Mouse (Mus musculus) cerebellum, adult 2 months (tissue): ENCODE results near the gene Klhl29. TPM values are rescaled to one million over a fixed set of nuclear protein-coding genes. Genes with fewer than 3 reads are reported as not detected.

ENCODE experiments used
- DNase-seq, 2 experiments: peaks; one replicate each; pipeline ENCODE4 v3.0.0; 2021
- H3K27ac ChIP-seq: fragments of 200-500 bp; 2 replicates; pipeline ENCODE4 v1.5.1; 2012; ENCODE audit warnings: low read length, control low read depth, inconsistent platforms; ENCODE audit not compliant: insufficient read depth
- H3K27me3 ChIP-seq: fragments of 200-500 bp; 2 replicates; pipeline ENCODE4 v1.6.1; 2012; ENCODE audit warnings: inconsistent platforms, mild to moderate bottlenecking, low read length, moderate library complexity; ENCODE audit not compliant: control insufficient read depth, insufficient read depth
- H3K4me1 ChIP-seq: fragments of 200-500 bp; 2 replicates; pipeline ENCODE4 v1.6.1; 2011; ENCODE audit warnings: low read length; ENCODE audit not compliant: control insufficient read depth, insufficient read depth
- H3K4me3 ChIP-seq: fragments of 200-500 bp; replicated peaks from 2 replicates; pipeline ENCODE3; 2011; ENCODE audit warnings: mild to moderate bottlenecking, low read depth, low read length, control low read depth; ENCODE audit not compliant: insufficient read depth
- CTCF ChIP-seq: fragments of 200-500 bp; IDR thresholded peaks from 2 replicates; pipeline ENCODE4 v1.5.1; 2011; ENCODE audit warnings: low read depth, mild to moderate bottlenecking, control low read depth, low read length, moderate library complexity, borderline replicate concordance; ENCODE audit not compliant: insufficient read depth
- POLR2A ChIP-seq: fragments of 200-500 bp; IDR thresholded peaks from 2 replicates; pipeline ENCODE4 v1.6.1; 2011; ENCODE audit warnings: low read length, control low read depth, borderline replicate concordance; ENCODE audit not compliant: insufficient read depth
- WGBS: fragments of 180-500 bp; shearing (Covaris S2); methylation state at CpG from one replicate; pipeline ENCODE4 v1.1.7; 2018; 5-methylcytosine and 5-hydroxymethylcytosine counted together
- polyA plus RNA-seq: library from polyadenylated mRNA; depleted of rRNA; stranded (reverse); fragments of >200 nt; gene quantifications from 2 replicates; pipeline ENCODE4 v1.2.3, GENCODE M21; 2012

The Klhl29 gene
- polyA plus RNA-seq, 1 experiment: 15.2 TPM

GRCm38 (mm10) chr12:5147346-5148035, 228.0 kb downstream of the Klhl29 start:
- no peaks in the 10 kb centered on the region for H3K4me1 ChIP-seq
- TF ChIP-seq POLR2A: no peak
- TF ChIP-seq CTCF: no peak
- no peaks in the 10 kb centered on the region for H3K27me3 ChIP-seq
- H3K27ac ChIP-seq: no peak overlapping the region
- no peak for DNase-seq
- WGBS: 77% methylated on average over 5 of the region's 5 CpGs
- H3K4me3 ChIP-seq: no peak overlapping the region

GRCm38 (mm10) chr12:5143903-5144781, 231.3 kb downstream of the Klhl29 start:
- H3K4me1 ChIP-seq: no peaks in the 10 kb centered on the region
- H3K4me3 ChIP-seq: no peak overlapping the region
- 61% methylated on average over 5 of the region's 5 CpGs for WGBS
- no peak for TF ChIP-seq CTCF
- no peaks in the 10 kb centered on the region for H3K27me3 ChIP-seq
- no peak for DNase-seq
- no peak overlapping the region for H3K27ac ChIP-seq

GRCm38 (mm10) chr12:5143224-5143623, 232.3 kb downstream of the Klhl29 start:
- TF ChIP-seq POLR2A (no peak), CTCF (no peak)
- DNase-seq: no peak
- H3K27ac ChIP-seq: no peak overlapping the region
- no peak overlapping the region for H3K4me3 ChIP-seq
- H3K4me1 ChIP-seq: no peaks in the 10 kb centered on the region
- no peaks in the 10 kb centered on the region for H3K27me3 ChIP-seq
- 93% methylated on average over 5 of the region's 5 CpGs for WGBS

- TF ChIP-seq POLR2A: no peak
- TF ChIP-seq CTCF: peak; percentile 65
- H3K4me3 ChIP-seq: no peak overlapping the region
- no peaks in the 10 kb centered on the region for H3K4me1 ChIP-seq
- WGBS: 32% methylated on average over 3 of the region's 3 CpGs
- H3K27ac ChIP-seq: no peak overlapping the region
- H3K27me3 ChIP-seq: no peaks in the 10 kb centered on the region
- peak; percentile 55 to 67 for DNase-seq
Observed at GRCm38 (mm10) chr12:5142776-5143175, 232.7 kb downstream of the Klhl29 start.

GRCm38 (mm10) chr12:5141040-5141439, 234.4 kb downstream of the Klhl29 start:
- TF ChIP-seq POLR2A (no peak), CTCF (peak; percentile 68)
- 71% methylated on average over 4 of the region's 4 CpGs for WGBS

GRCm38 (mm10) chr12:5139302-5139701, 236.2 kb downstream of the Klhl29 start:
- Histone ChIP-seq H3K27ac (no peak overlapping the region), H3K4me3 (no peak overlapping the region), H3K4me1 (no peaks in the 10 kb centered on the region), H3K27me3 (no peaks in the 10 kb centered on the region)
- 69% methylated on average over 4 of the region's 4 CpGs for WGBS
- DNase-seq: no peak
- no peak for TF ChIP-seq CTCF
- no peak for TF ChIP-seq POLR2A

More at GRCm38 (mm10) chr12:5141040-5141439, 234.4 kb downstream of the Klhl29 start:
- Histone ChIP-seq H3K27ac (no peak overlapping the region), H3K27me3 (no peaks in the 10 kb centered on the region), H3K4me3 (no peak overlapping the region), H3K4me1 (no peaks in the 10 kb centered on the region)
- DNase-seq: peak in 1 of 2 experiments; percentile 33

GRCm38 (mm10) chr12:5136300-5136699, 239.2 kb downstream of the Klhl29 start:
- no peak overlapping the region for H3K27ac ChIP-seq
- DNase-seq: peak; percentile 54 to 58
- H3K27me3 ChIP-seq: no peaks in the 10 kb centered on the region
- TF ChIP-seq CTCF (peak; percentile 95), POLR2A (no peak)
- H3K4me3 ChIP-seq: no peak overlapping the region
- 33% methylated on average over 4 of the region's 4 CpGs for WGBS
- H3K4me1 ChIP-seq: no peaks in the 10 kb centered on the region
